Mouse (Mus musculus) liver, embryonic 14.5 days (tissue): ENCODE measurements around the gene Ric8a. TPM values are rescaled to one million over a fixed set of nuclear protein-coding genes. Genes with fewer than 3 reads are reported as not detected.

Experiments used
- ATAC-seq: fragments of 200-750 bp; cut with Nextera tagmentation; 2 replicates; pipeline ENCODE4 v1.8.0; 2017; ENCODE audit warnings: moderate number of reproducible peaks, mild to moderate bottlenecking, moderate library complexity; ENCODE audit not compliant: insufficient read depth
- DNase-seq, 3 experiments: peaks; one replicate each; pipeline ENCODE4 v3.0.0-alpha.2; 2012 to 2013; ENCODE audit warnings: low read depth in 3 of 3, low spot score in 3 of 3
- H3K27ac ChIP-seq: fragments of 300-500 bp; sonication (generic); 2 replicates; pipeline ENCODE4 v1.5.1; 2014; ENCODE audit warnings: moderate library complexity, mild to moderate bottlenecking, control low read depth, inconsistent platforms
- H3K27me3 ChIP-seq: fragments of 300-500 bp; sonication (generic); 2 replicates; pipeline ENCODE4 v1.6.1; 2014; ENCODE audit warnings: mild to moderate bottlenecking, low read length, moderate library complexity; ENCODE audit not compliant: control insufficient read depth, insufficient read depth
- H3K36me3 ChIP-seq: fragments of 300-500 bp; sonication (generic); replicated peaks from 2 replicates; pipeline ENCODE4 v1.6.1; 2014; ENCODE audit warnings: low read depth; ENCODE audit not compliant: control insufficient read depth, insufficient read depth
- H3K4me1 ChIP-seq, 2 experiments: fragments of 200-500 bp in 1 of 2; fragments of 300-500 bp in 1 of 2; sonication (generic) in 1 of 2; replicated peaks; 2 replicates each; pipeline ENCODE4 v1.6.1; 2012 to 2014; ENCODE audit warnings: antibody characterized with exemption in 1 of 2, inconsistent platforms in 1 of 2, low read length in 1 of 2; ENCODE audit not compliant: control insufficient read depth in 2 of 2, insufficient read depth in 2 of 2
- H3K4me2 ChIP-seq: fragments of 300-500 bp; sonication (generic); 2 replicates; pipeline ENCODE4 v1.6.1; 2014; ENCODE audit warnings: low read depth, mild to moderate bottlenecking, control low read depth, moderate library complexity
- H3K4me3 ChIP-seq, 2 experiments: fragments of 200-500 bp in 1 of 2; fragments of 300-500 bp in 1 of 2; sonication (generic) in 1 of 2; 2 replicates each; pipeline ENCODE4 v1.5.1; 2012 to 2014; ENCODE audit warnings: low read depth in 2 of 2, low read length in 2 of 2, mild to moderate bottlenecking in 2 of 2, control low read depth in 1 of 2, inconsistent platforms in 1 of 2, moderate library complexity in 1 of 2; ENCODE audit not compliant: insufficient read depth in 1 of 2
- H3K9ac ChIP-seq: fragments of 300-500 bp; sonication (generic); replicated peaks from 2 replicates; pipeline ENCODE4 v1.6.1; 2014; ENCODE audit warnings: mild to moderate bottlenecking, control low read depth, moderate library complexity
- H3K9me3 ChIP-seq: fragments of 300-500 bp; sonication (generic); 2 replicates; pipeline ENCODE4 v1.6.1; 2016; ENCODE audit warnings: low read length, mixed read lengths; ENCODE audit not compliant: control insufficient read depth
- CTCF ChIP-seq: IDR thresholded peaks from 2 replicates; pipeline ENCODE4 v1.5.1; 2016; ENCODE audit warnings: antibody characterized with exemption, low read depth, control low read depth
- EP300 ChIP-seq: IDR thresholded peaks from 2 replicates; pipeline ENCODE4 v1.6.1; 2016; ENCODE audit warnings: antibody characterized with exemption, low read depth
- WGBS: fragments of 180-500 bp; shearing (Covaris S2); extraction: QIAGEN DNeasy Blood & Tissue Kit; methylation state at CpG from one replicate; pipeline ENCODE4 v1.1.7; 2014; ENCODE audit not compliant: insufficient replicate concordance; 5-methylcytosine and 5-hydroxymethylcytosine counted together
- polyA plus RNA-seq, 2 experiments: library from polyadenylated mRNA; depleted of rRNA in 1 of 2; stranded (reverse) in 1 of 2; unstranded in 1 of 2; fragments of >200 nt; fragmentation: Nextera tagmentation in 1 of 2; extraction: Ambion mirVana in 1 of 2; gene quantifications; 2 replicates each; pipeline versions ENCODE4 v1.2.1 to v1.2.3; 2012 to 2014

Ric8a gene
- polyA plus RNA-seq, 2 experiments: 17.9 to 19.1 TPM

GRCm38 (mm10) chr7:140821305-140821652 lies 35.5 kb upstream of the Ric8a start:
- peak overlapping the region; percentile 61 for H3K4me2 ChIP-seq
- WGBS: 61% methylated on average over 5 of the region's 5 CpGs
- no peaks in the 10 kb centered on the region for H3K9me3 ChIP-seq
- H3K4me1 ChIP-seq: no peaks in the 10 kb centered on the region
- no peak overlapping the region for H3K27ac ChIP-seq
- no peak for ATAC-seq
- H3K36me3 ChIP-seq: no peaks in the 10 kb centered on the region
- H3K27me3 ChIP-seq: no peaks in the 10 kb centered on the region
- H3K9ac ChIP-seq: no peak overlapping the region
- TF ChIP-seq EP300: no peak
- H3K4me3 ChIP-seq: peak overlapping the region in 1 of 2 experiments; percentile 45; a peak in 2 of 4 replicates
- no peak for DNase-seq

GRCm38 (mm10) chr7:140821653-140822329 lies 35.0 kb upstream of the Ric8a start, which contains the start of gene Zfp941:
TSS of gene Zfp941 (minus strand) at chr7:140822178.
- H3K4me1 ChIP-seq: no peaks in the 10 kb centered on the region
- no peak within 1 kb of the TSS for H3K9ac ChIP-seq
- peak; percentile 69 for ATAC-seq
- TF ChIP-seq EP300 (no peak), CTCF (no peak)
- DNase-seq: peak; percentile 14 to 24 (median 15)
- no peak within 1 kb of the TSS for H3K27ac ChIP-seq
- no peaks in the 10 kb centered on the region for H3K36me3 ChIP-seq
- no peaks in the 10 kb centered on the region for H3K9me3 ChIP-seq
- H3K4me2 ChIP-seq: peak within 1 kb of the TSS; percentile 61
- no peaks in the 10 kb centered on the region for H3K27me3 ChIP-seq
- peak within 1 kb of the TSS; percentile 45 to 52 for H3K4me3 ChIP-seq
- 4% methylated on average over 21 of the region's 21 CpGs for WGBS

- TF ChIP-seq CTCF (no peak), EP300 (no peak)
- no peak overlapping the region for H3K4me3 ChIP-seq
- no peak overlapping the region for H3K4me2 ChIP-seq
- H3K36me3 ChIP-seq: no peaks in the 10 kb centered on the region
- H3K9ac ChIP-seq: no peak overlapping the region
- no peak overlapping the region for H3K27ac ChIP-seq
- no peaks in the 10 kb centered on the region for H3K4me1 ChIP-seq
- WGBS: 72% methylated on average over 4 of the region's 4 CpGs
- ATAC-seq (no peak), DNase-seq (no peak)
- H3K27me3 ChIP-seq: no peaks in the 10 kb centered on the region
- H3K9me3 ChIP-seq: no peaks in the 10 kb centered on the region
Measured at GRCm38 (mm10) chr7:140822731-140823130, 34.0 kb upstream of the Ric8a start.

- WGBS: 24% methylated on average over 8 of the region's 8 CpGs
- no peak overlapping the region; the same call in 1 of the 2 replicates for H3K4me2 ChIP-seq
- H3K27ac ChIP-seq: no peak overlapping the region
- TF ChIP-seq CTCF (peak; percentile 40), EP300 (no peak)
- H3K4me3 ChIP-seq: no peak overlapping the region
- H3K4me1 ChIP-seq: no peaks in the 10 kb centered on the region
- no peak overlapping the region for H3K9ac ChIP-seq
- no peaks in the 10 kb centered on the region for H3K9me3 ChIP-seq
- DNase-seq (no peak), ATAC-seq (no peak)
- H3K36me3 ChIP-seq: no peaks in the 10 kb centered on the region
- H3K27me3 ChIP-seq: no peaks in the 10 kb centered on the region
Measured at GRCm38 (mm10) chr7:140828171-140828881, 28.4 kb upstream of the Ric8a start.

- no peak overlapping the region for H3K4me3 ChIP-seq
- no peak for TF ChIP-seq EP300
- TF ChIP-seq CTCF: no peak
- ATAC-seq (no peak), DNase-seq (no peak)
- H3K27ac ChIP-seq: no peak overlapping the region
- H3K9ac ChIP-seq: no peak overlapping the region
- no peak overlapping the region for H3K4me2 ChIP-seq
- no peaks in the 10 kb centered on the region for H3K9me3 ChIP-seq
- 45% methylated on average over 6 of the region's 6 CpGs for WGBS
- peaks cover 0 to 3% of the 10 kb centered on the region in 2 experiments; a peak in 1 of 4 replicates for H3K4me1 ChIP-seq
- no peaks in the 10 kb centered on the region for H3K36me3 ChIP-seq
- H3K27me3 ChIP-seq: no peaks in the 10 kb centered on the region
Measured at GRCm38 (mm10) chr7:140831447-140831846, 25.3 kb upstream of the Ric8a start.
